Mouse (Mus musculus): ENCODE results near the gene Kremen1. TPM values are rescaled to one million over a fixed set of nuclear protein-coding genes. Genes with fewer than 3 reads are reported as not detected.

The Kremen1 gene
- total and polyA plus RNA-seq, 3 experiments, result 1.3 to 4.1 TPM; not detected in 1

GRCm38 (mm10) chr11:5203054-5203453 is 58.3 kb downstream of the Kremen1 start:
- no peak for DNase-seq (ENCODE audit: low read depth, low spot score)
- Histone ChIP-seq H3K4me1 (ENCODE audit: control insufficient read depth in 1 of 2, insufficient read depth in 2 of 2, low read length in 2 of 2) (no peaks in the 10 kb centered on the region), H3K9ac (ENCODE audit: control insufficient read depth, low read depth, low read length, poor library complexity, severe bottlenecking) (no peak overlapping the region), H3K27ac (ENCODE audit: control insufficient read depth, low read depth, low read length) (no peak overlapping the region), H3K9me3 (replicated peaks; ENCODE audit: insufficient read depth, low read length) (no peaks in the 10 kb centered on the region), H3K4me3 (ENCODE audit: control insufficient read depth in 1 of 2, insufficient read depth in 1 of 2, low read depth in 2 of 2, low read length in 2 of 2) (no peak overlapping the region), H3K27me3 (ENCODE audit: control insufficient read depth in 1 of 2, insufficient read depth in 2 of 2, low read length in 2 of 2) (no peaks in the 10 kb centered on the region), H3K79me2 (ENCODE audit: control insufficient read depth, insufficient read depth, low read length, poor library complexity) (no peaks in the 10 kb centered on the region), H3K36me3 (ENCODE audit: control insufficient read depth in 1 of 2, insufficient read depth in 2 of 2, low read length in 2 of 2) (no peaks in the 10 kb centered on the region)
- TF ChIP-seq ELF1 (IDR thresholded peaks at IDR 0.05; ENCODE audit: low read depth, low read length) (no peak), KAT2A (conservative IDR thresholded peaks at IDR 0.05; ENCODE audit: low read depth, low read length) (no peak), TBP (IDR thresholded peaks at IDR 0.05; ENCODE audit: low read depth, low read length) (no peak), TAL1 (IDR thresholded peaks at IDR 0.05; ENCODE audit: low read length) (no peak), SMC3 (IDR thresholded peaks at IDR 0.05; ENCODE audit: low read depth, low read length) (no peak), MEF2A (IDR thresholded peaks at IDR 0.05; ENCODE audit: extremely low read depth, insufficient replicate concordance, low read depth, low read length, poor library complexity, severe bottlenecking) (no peak), POLR2AphosphoS2 (IDR thresholded peaks at IDR 0.05; ENCODE audit: low read length) (no peak), MXI1 (IDR thresholded peaks at IDR 0.05; ENCODE audit: low read depth, low read length) (no peak), ZMIZ1 (IDR thresholded peaks at IDR 0.05; ENCODE audit: low read depth, low read length) (no peak), ETS1 (IDR thresholded peaks at IDR 0.05; ENCODE audit: low read depth, low read length) (no peak), CHD2 (IDR thresholded peaks at IDR 0.05; ENCODE audit: low read length) (no peak), POLR2A (IDR thresholded peaks at IDR 0.05; ENCODE audit: control insufficient read depth in 1 of 2, insufficient read depth in 1 of 2, low read depth in 1 of 2, low read length in 2 of 2, poor library complexity in 1 of 2) (no peak)

- Histone ChIP-seq H3K4me1 (ENCODE audit: control insufficient read depth in 1 of 2, insufficient read depth in 2 of 2, low read length in 2 of 2) (no peaks in the 10 kb centered on the region), H3K9ac (ENCODE audit: control insufficient read depth, low read depth, low read length, poor library complexity, severe bottlenecking) (no peak overlapping the region), H3K27me3 (ENCODE audit: control insufficient read depth in 1 of 2, insufficient read depth in 2 of 2, low read length in 2 of 2) (no peaks in the 10 kb centered on the region), H3K4me3 (ENCODE audit: control insufficient read depth in 1 of 2, insufficient read depth in 1 of 2, low read depth in 2 of 2, low read length in 2 of 2) (no peak overlapping the region), H3K9me3 (replicated peaks; ENCODE audit: insufficient read depth, low read length) (no peaks in the 10 kb centered on the region), H3K36me3 (ENCODE audit: control insufficient read depth in 1 of 2, insufficient read depth in 2 of 2, low read length in 2 of 2) (no peaks in the 10 kb centered on the region), H3K79me2 (ENCODE audit: control insufficient read depth, insufficient read depth, low read length, poor library complexity) (no peaks in the 10 kb centered on the region), H3K27ac (ENCODE audit: control insufficient read depth, low read depth, low read length) (no peak overlapping the region)
- no peak for DNase-seq (ENCODE audit: low read depth, low spot score)
- TF ChIP-seq POLR2A (IDR thresholded peaks at IDR 0.05; ENCODE audit: control insufficient read depth in 1 of 2, insufficient read depth in 1 of 2, low read depth in 1 of 2, low read length in 2 of 2, poor library complexity in 1 of 2), result no peak
- TF ChIP-seq POLR2AphosphoS2 (IDR thresholded peaks at IDR 0.05; ENCODE audit: low read length), result no peak
- TF ChIP-seq JUND (IDR thresholded peaks at IDR 0.05; ENCODE audit: low read depth, low read length), result no peak
- no peak for TF ChIP-seq MAX (IDR thresholded peaks at IDR 0.05; ENCODE audit: low read length)
- no peak for TF ChIP-seq POLR2AphosphoS5 (IDR thresholded peaks at IDR 0.05; ENCODE audit: borderline replicate concordance, low read depth, low read length)
- TF ChIP-seq ELF1 (IDR thresholded peaks at IDR 0.05; ENCODE audit: low read depth, low read length), result no peak
- TF ChIP-seq SMC3 (IDR thresholded peaks at IDR 0.05; ENCODE audit: low read depth, low read length), result no peak
- TF ChIP-seq SIN3A (IDR thresholded peaks at IDR 0.05; ENCODE audit: low read length), result no peak
- no peak for TF ChIP-seq EP300 (IDR thresholded peaks at IDR 0.05; ENCODE audit: low read depth in 1 of 2, low read length in 2 of 2)
- no peak for TF ChIP-seq CHD1 (IDR thresholded peaks at IDR 0.05; ENCODE audit: low read depth, low read length)
- no peak for TF ChIP-seq MYB (IDR thresholded peaks at IDR 0.05; ENCODE audit: low read depth, low read length)
- TF ChIP-seq USF2 (IDR thresholded peaks at IDR 0.05; ENCODE audit: borderline replicate concordance in 1 of 2, insufficient read depth in 1 of 2, low read depth in 1 of 2, low read length in 2 of 2), result no peak
- TF ChIP-seq CTCF (IDR thresholded peaks at IDR 0.05 in 2 of 3, conservative IDR thresholded peaks at IDR 0.05 in 1 of 3; ENCODE audit: control insufficient read depth in 1 of 3, insufficient read depth in 1 of 3, low read depth in 2 of 3, low read length in 3 of 3, poor library complexity in 1 of 3, severe bottlenecking in 1 of 3), result no peak
- no peak for TF ChIP-seq TAL1 (IDR thresholded peaks at IDR 0.05; ENCODE audit: low read length)
- no peak for TF ChIP-seq ZKSCAN1 (IDR thresholded peaks at IDR 0.05; ENCODE audit: low read depth, low read length)
- TF ChIP-seq GATA1 (IDR thresholded peaks at IDR 0.05; ENCODE audit: low read depth, low read length), result no peak
Measured at GRCm38 (mm10) chr11:5201799-5202680, 59.3 kb downstream of the Kremen1 start.
